Mouse (Mus musculus) olfactory bulb, adult 2 months (tissue): Measurements from ENCODE around the gene Ttc39a.
A peak's percentile ranks its signal among the peaks of the same experiment; 100 is the strongest.

ENCODE experiments used
- CTCF ChIP-seq: fragments of 200-500 bp; IDR thresholded peaks from 2 replicates; pipeline ENCODE4 v1.5.1; 2012; ENCODE audit warnings: low read depth, mild to moderate bottlenecking, low read length, moderate library complexity; ENCODE audit not compliant: insufficient read depth
- POLR2A ChIP-seq: fragments of 200-500 bp; IDR thresholded peaks from 2 replicates; pipeline ENCODE4 v1.6.1; 2012; ENCODE audit warnings: mild to moderate bottlenecking, low read depth, low read length, moderate library complexity; ENCODE audit not compliant: insufficient read depth

DNA sequence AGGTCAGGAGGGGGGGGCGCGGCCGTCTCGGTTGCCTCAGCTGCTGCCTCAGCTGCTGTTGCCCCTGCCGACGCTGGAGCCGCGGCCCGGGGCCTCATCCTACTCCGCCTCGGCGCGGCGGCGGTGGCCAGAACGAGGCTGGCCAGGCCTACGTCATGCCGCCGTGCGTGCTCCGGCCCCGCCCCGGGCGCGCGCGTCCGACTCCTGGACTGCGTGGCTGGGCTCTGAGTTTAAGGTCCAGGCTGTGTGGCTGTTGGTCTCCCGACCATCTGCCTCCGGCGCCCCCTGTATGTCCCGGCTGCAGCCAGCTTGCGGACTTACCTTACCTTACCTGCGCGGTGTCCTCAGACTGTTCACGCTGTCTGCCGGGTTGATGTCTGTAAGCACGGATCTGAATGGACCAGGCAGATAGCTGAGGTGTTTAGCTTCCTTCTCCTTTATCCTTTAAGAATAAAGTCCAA is 70.2 kb downstream of the Ttc39a start:
- TF ChIP-seq POLR2A (peak; percentile 96), CTCF (no peak)
